Mouse (Mus musculus): ENCODE data around the gene Gdf10. TPM values are rescaled to one million over a fixed set of nuclear protein-coding genes. Genes with fewer than 3 reads are reported as not detected.

Gene Gdf10
- 13.1 and 16.1 TPM in 2 replicates for polyA plus RNA-seq (2015; fragmentation: Nextera tagmentation; extraction: Ambion mirVana)

DNA sequence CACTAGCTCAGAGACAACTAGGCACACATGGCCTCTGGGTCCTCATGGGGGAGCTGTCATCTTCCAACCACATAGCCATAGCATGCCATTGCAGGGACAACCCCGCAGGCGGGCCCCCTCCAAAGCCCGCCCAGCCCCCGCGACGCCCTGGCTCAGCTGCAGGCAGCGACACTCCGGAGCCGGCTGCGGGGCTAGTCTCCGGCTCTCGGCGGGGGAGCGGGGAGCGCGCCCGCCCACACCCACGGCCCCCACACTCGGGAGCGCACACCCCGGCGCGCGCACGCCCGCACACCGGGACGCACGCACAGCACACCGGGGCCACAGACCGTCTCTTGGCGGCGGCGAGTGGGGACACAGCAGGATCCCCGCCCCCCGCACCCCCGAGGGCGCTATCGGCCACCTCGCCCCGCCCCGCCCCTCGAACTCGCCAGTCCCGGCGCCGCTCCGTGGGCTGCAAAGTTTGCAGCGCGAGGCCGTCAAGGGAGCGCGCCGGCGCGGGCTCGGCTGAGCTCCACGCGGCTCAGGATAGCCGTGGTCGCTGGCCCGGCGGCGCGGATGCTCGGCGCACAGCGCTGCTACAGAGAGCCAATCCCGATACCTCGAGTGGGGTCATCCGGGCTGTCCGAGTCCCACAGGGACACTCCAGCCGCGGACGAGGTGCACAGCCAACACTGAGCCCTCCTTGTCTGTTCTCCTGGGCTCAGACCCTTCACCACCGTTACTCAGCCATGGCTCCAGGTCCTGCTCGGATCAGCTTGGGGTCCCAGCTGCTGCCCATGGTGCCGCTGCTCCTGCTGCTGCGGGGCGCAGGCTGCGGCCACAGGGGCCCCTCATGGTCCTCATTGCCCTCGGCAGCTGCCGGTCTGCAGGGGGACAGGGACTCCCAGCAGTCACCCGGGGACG is at the start of gene Gdf10:
Gene Gdf10 (plus strand): TSS at position 420 of the 903 bp plus-strand sequence.

DNA sequence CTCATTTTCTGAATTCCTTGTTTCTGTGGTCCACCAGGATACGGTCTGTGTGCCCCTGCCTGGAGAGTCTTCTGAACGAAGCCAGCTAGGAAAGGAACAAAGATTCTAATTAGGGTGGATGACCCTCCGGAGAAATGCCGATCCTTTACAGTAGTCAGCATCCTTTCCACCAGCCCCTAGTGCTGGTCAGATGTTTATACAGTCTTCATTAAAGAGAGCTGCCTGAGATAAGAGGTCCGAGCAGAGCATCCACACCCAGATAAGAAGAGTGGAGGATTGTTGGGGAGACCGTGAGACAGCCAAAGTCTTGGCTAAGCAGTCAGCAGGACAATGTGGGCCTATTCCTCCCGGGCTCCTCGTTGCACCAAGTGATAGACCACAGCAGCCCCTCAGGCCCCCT is 17.4 kb downstream of the Gdf10 start, which contains the start of gene Gdf2:
Gene Gdf2 (plus strand): TSS at position 301 of the 400 bp plus-strand sequence.

DNA sequence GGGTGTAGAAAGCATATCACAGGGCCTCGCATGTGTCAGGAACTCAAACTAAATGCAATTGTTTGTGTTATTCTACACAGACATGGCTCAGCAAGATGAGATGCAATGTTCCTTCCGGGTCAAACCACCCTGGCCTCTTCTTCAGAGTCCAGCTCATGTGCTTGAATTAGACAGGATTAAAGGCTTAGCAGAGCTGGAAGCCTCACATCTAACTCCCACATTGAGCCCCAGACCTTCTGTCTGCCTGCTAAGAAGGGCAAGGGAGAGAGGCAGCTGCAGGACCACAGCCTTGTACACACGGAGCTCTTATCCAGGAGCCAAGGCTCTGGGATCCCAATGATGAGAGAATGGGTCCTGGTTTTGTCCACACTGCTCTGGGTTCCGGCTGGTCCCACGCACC is 30.4 kb downstream of the Gdf10 start, which contains the start of gene Rbp3:
Gene Rbp3 (plus strand): TSS at position 243 of the 400 bp plus-strand sequence.

DNA sequence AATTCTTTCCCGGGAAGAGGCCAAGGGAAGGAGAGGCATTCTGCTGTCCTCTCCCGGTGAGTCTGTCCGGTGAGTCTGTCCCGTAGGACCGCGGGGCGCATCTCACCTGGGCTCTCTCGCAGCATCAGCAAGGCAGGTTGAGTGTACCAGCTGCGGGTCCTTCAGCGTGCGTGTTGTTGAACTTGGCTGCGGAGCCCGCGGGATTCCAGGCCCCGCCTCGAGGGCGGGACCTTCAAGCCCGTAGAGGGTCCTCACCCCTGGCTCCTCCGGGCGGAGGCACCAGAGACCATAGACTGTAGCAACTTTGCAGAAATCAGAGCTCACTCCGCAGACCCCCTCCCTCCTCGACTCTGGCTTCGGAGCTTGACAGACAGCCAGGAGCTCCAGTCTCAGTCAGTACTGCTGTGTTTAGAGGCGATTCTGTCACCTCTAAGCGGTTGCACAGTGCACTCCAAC is 55.2 kb downstream of the Gdf10 start, which contains the start of gene Zfp488:
Gene Zfp488 (minus strand): TSS at position 161 of the 456 bp plus-strand sequence.

Other genes starting within 250 kb of the Gdf10 start
- 0.50 and 0.60 TPM in 2 replicates for gene Gdf2, start 17.5 kb downstream of the Gdf10 start, polyA plus RNA-seq (2015; fragmentation: Nextera tagmentation; extraction: Ambion mirVana)
- gene Rbp3, start 30.4 kb downstream of the Gdf10 start, polyA plus RNA-seq (2015; fragmentation: Nextera tagmentation; extraction: Ambion mirVana), result not detected in 2 replicates
- gene Zfp488, start 55.2 kb downstream of the Gdf10 start, polyA plus RNA-seq (2015; fragmentation: Nextera tagmentation; extraction: Ambion mirVana), result not detected in 2 replicates
- gene Gm30083, start 91.6 kb downstream of the Gdf10 start, polyA plus RNA-seq (2015; fragmentation: Nextera tagmentation; extraction: Ambion mirVana), result not detected in 2 replicates
- 0.06 and 0.17 TPM in 2 replicates for gene Gm5460, start 93.2 kb downstream of the Gdf10 start, polyA plus RNA-seq (2015; fragmentation: Nextera tagmentation; extraction: Ambion mirVana)
- not detected in 2 replicates for gene Antxrl, start 129.1 kb downstream of the Gdf10 start, polyA plus RNA-seq (2015; fragmentation: Nextera tagmentation; extraction: Ambion mirVana)
- 4.6 and 5.2 TPM in 2 replicates for gene Anxa8, start 162.4 kb downstream of the Gdf10 start, polyA plus RNA-seq (2015; fragmentation: Nextera tagmentation; extraction: Ambion mirVana)
- gene A630023A22Rik, start 179.2 kb downstream of the Gdf10 start, polyA plus RNA-seq (2015; fragmentation: Nextera tagmentation; extraction: Ambion mirVana), result 0.32 TPM in 1 of 2 replicates, not detected in the other
- 0.11 TPM in 1 of 2 replicates, not detected in the other for gene Npy4r, start 228.9 kb downstream of the Gdf10 start, polyA plus RNA-seq (2015; fragmentation: Nextera tagmentation; extraction: Ambion mirVana)